Mouse (Mus musculus) yolk sac, embryonic 10.5 days (tissue): ENCODE data around the gene Nkain1.

ENCODE experiments used
- DNase-seq: peaks from one replicate; pipeline ENCODE4 v3.0.0-alpha.2; 2017; ENCODE audit warnings: low spot score

Nkain1 gene

GRCm38 (mm10) chr4:130550511-130550910 is 23.5 kb downstream of the Nkain1 start:
- no peak for DNase-seq

GRCm38 (mm10) chr4:130549189-130549588 is 24.8 kb downstream of the Nkain1 start:
- DNase-seq = no peak

GRCm38 (mm10) chr4:130546798-130547562 is 27.0 kb downstream of the Nkain1 start:
- peak; percentile 55 for DNase-seq

GRCm38 (mm10) chr4:130544392-130544791 is 29.6 kb downstream of the Nkain1 start:
- no peak for DNase-seq

DNA sequence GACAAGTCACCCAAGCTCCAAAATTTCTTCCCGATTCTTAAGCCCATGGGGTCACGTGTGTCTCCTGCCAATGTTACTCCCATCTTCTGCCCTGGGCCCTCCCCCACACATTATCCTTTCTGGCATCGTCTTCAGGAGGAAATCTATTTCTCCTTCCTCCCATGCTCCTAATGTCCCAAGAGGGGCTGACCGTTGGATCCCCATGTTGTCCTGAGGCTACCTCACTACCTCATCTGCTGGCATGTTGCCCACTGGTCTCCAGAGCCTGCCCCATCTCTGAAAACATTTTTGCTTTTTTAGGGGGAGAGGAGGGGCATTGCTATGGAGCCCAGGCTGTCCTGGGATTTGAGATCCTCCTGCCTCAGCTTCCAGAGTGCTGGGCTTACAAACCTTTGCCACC is 30.9 kb downstream of the Nkain1 start:
- no peak for DNase-seq

GRCm38 (mm10) chr4:130540831-130541230 is 33.1 kb downstream of the Nkain1 start:
- no peak for DNase-seq

DNA sequence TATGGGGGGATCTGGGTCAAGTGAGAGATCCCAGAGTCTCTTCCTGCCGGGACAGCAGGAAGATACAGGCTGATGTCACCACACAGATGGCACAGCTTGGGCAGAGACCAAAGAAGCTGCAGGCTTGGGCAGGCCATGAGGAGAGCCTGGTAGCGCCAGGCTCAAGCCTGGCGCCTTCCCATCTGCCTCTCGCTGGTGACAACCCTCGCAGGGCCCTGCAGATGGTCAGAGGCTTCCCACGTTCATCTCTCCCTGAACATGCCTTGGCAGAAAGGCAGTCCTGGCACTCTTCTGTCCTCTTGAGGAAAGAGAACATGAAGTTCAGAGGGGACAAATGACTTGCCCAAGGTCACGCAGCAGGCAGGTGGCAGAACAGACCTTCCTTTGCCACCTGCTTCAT is 34.3 kb downstream of the Nkain1 start:
- no peak for DNase-seq

GRCm38 (mm10) chr4:130539053-130539452 is 34.9 kb downstream of the Nkain1 start:
- DNase-seq = no peak

GRCm38 (mm10) chr4:130537371-130537770 is 36.6 kb downstream of the Nkain1 start:
- DNase-seq = no peak

DNA sequence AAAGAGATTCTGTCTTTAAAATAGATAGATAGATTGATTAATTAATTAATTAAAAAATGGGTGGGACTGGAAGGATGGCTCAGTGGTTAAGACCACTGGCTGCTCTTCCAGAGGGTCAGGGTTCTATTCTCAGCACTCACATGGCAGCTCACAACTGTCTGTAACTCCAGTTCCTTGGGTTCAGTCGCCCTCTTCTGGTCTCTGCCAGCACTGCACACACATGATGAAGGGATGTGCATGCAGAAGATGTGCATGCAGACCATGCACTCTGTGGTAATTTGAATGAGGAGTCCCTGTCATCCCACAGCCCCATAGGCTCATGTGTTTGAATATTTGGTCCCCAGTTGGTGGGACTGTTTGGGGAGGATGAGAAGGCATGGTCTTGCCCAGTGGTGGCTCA is 38.2 kb downstream of the Nkain1 start:
- DNase-seq = no peak

DNA sequence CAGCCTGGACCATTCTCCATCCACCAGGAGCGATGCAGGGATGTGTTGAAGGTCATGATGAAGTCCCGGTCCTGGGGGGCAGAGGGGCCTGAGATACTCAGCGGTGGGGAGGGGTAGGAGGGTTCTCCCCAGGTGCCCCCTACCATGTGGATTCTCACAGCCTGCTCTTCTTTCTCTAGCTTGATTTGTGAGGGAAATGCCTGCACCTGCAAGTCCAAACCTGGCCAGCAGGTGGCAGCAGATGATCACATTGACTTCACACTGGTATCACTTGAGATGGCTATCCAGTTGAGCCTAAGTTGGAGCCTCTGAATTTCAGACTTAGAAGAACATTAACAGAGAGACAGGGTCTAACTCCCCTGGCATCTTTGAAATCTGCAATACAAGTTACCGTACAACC is 40.0 kb downstream of the Nkain1 start:
- peak; percentile 75 for DNase-seq

- DNase-seq = no peak
Measured at GRCm38 (mm10) chr4:130532347-130532746, 41.6 kb downstream of the Nkain1 start.

DNA sequence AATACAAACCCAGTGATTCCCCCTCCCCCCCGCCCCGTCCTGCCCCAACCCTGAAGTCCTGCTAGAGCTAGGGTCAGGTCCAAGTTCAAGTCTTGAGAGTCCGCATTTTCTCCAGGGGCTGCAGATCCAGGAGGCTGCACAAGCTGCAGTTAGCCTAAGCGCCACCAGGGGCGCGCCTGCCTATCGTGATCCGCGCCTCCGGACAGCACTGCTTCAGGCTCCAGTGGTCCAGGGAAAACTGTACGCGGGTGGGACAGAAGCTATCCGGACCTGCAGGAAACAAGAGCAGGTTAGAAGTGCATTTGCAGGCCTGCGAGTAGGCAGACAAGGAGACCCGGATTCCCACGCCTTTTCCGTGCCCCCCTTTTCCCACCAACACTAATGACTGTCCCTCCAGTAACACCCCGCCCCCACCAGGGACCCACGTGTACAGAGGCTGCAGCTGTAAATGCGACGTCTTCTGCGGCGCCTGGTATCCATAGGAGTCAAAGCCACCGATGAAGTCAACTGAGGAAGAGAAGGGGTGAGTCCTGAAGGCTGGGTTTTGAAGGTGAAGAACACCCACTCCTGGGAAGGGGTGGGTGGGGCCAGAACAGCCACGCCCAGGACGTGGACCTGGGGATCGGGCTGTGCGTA is 42.2 kb downstream of the Nkain1 start:
- peak; percentile 56 for DNase-seq

DNA sequence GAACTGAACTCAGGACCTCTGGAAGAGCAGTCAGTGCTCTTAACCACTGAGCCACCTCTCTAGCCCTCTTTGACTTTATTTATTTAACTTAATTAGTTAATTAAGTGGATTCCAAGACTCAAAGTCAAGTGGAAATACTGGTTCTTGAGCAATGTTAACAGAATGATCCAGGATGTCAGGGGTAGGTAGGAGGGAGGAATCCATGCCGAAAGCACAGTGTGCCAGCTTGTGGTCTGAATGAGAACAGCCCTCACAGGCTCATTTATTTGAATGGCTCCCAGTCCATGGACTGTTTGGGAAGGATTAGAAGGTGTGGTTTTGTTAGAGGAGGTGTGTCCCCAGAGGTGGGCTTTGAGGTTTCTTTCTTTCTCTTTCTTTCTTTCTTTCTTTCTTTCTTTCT is 46.2 kb downstream of the Nkain1 start:
- no peak for DNase-seq

DNA sequence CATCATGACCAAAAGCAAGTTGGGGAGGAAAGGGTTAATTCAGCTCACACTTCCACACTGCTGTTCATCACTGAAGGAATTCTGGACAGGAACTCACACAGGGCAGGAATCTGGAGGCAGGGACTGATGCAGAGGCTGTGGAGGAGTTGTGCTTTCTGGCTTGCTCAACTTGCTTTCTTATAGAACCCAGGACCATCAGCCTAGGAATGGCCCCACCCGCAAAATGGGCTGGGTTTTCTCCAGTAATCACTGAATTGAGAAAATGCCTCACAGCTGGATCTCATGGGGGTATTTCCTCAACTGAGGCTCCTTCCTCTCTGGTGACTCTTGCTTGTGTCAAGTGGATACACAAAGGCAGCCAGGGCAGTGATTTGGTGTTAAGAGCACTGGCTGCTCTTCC is 48.9 kb downstream of the Nkain1 start:
- no peak for DNase-seq

DNA sequence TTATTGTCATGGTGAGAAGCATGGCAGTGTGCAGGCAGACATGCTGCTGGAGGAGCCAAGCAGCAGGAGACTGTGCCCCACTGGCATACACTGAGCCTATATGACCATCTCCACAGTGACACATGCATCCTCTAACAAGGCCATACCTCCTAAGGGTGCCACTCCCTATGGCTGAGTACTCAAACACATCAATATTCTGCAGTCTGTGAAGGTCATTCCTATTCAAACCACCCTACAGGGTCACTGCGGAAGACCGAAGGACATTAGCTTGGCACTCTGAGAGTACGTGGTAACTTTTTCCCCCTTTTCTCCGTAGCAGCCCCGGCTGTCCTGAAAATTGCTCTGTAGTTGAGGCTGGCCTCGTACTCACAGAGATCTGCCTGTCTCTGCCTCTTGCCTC is 52.5 kb downstream of the Nkain1 start:
- no peak for DNase-seq

DNA sequence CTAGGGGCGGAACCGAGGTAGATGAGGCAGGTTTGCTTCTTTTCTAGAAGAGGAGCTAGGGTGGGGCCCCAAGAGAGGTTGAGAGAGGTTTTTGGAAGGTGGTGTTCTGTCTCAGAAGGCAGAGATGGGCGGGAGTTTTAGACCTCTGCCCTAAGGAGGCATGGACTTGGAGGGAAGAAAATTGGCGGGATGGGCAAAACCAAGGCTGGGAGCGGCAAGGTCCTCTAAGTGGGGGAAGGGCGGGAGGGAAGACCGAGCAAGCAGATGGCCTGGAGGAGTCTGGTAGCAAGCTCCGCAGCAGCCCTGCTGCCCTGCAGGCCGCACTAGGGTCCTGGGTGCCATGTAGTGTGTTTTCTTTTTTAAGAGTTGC is 53.5 kb downstream of the Nkain1 start:
- no peak for DNase-seq

DNA sequence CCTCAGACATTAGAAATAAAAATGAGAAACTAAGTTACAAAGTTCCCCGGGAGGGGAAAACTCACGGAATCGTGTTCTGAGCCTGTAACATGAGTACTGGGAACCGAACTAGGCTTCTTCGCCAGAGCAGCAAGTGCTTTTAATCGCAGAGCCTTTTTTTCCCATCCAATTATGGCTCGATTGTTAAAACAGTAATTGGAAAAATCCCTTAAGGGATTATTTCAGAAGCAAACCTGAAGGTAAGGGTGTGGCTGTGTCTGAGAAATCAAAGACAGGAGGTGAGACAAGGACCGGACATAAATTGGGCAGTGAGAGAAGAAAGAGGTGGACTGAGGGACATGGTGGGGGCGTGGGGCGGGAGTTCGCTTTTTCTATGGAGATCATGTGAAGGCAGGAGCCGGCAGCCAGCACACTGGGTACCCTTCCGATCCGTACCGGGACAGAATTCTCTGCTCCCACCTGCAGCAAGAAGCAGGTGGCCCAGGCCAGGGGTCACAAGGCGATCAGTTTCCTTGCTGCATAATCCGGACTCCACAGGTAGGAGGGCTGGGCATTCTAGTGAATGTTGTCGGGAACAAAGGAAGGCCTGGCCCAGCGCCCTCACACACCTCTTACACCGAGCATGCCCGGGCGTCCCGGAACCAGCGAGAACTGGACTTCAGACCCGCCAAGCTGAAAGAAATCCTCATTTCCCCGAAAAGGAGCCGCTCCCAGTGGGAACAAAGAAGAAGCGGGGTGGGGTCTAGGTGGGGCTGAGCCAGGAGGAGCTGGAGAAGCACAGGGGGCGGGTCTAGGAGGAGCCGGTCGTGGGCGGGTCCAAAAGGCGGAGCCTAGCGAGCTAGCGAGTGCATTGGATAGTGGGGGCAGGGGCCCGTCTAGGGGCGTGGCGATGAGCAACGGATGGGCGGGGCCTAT is 54.1 kb downstream of the Nkain1 start:
- peak; percentile 98 for DNase-seq

DNA sequence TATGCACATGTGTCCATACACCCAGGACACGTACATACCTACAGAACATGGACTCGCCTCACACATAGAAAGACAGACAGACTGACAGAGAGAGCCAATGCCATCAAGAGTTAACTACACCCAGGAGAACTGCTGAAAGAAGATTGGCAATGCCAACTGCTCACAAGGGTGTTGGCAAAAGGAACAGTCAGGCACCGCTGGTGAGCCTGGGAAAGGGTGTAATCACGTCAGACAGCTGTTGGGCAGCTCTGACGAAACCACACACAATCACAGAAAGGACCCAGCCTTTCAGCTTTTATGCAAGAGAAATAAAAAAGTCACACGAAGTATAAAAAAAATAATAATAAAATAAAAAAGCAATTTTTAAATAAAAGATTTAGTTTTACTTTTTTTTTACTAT is 57.5 kb downstream of the Nkain1 start:
- DNase-seq = no peak
